Mouse (Mus musculus): Measurements from ENCODE around the gene Crnkl1.
"Not testable (repeated sequence)": the region's sequence is repeated elsewhere in the genome, so short reads cannot be mapped to it uniquely, and the experiment has no call there.

Crnkl1 gene

DNA sequence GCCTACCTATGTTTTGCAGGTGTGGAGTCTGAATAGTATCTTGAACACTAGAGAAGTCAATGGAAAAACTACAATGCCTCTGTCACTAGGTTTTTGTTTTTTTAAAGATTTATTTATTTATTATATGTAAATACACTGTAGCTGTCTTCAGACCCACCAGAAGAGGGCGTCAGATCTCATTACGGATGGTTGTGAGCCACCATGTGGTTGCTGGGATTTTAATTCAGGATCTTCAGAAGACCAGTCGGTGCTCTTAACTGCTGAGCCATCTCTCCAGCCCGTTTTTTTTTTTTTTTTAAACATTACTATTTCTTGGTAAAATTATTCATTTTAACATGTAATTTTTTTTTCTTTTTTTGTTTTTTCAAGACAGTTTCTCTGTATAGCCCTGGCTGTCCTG, 28.9 kb downstream of the Crnkl1 start:
- DNase-seq: not testable (repeated sequence)

- DNase-seq: no peak
These were observed 29.7 kb downstream of the Crnkl1 start for GRCm38 (mm10) chr2:145905156-145905555.

- DNase-seq: no peak
These were observed 30.7 kb downstream of the Crnkl1 start for GRCm38 (mm10) chr2:145903983-145904616.

DNA sequence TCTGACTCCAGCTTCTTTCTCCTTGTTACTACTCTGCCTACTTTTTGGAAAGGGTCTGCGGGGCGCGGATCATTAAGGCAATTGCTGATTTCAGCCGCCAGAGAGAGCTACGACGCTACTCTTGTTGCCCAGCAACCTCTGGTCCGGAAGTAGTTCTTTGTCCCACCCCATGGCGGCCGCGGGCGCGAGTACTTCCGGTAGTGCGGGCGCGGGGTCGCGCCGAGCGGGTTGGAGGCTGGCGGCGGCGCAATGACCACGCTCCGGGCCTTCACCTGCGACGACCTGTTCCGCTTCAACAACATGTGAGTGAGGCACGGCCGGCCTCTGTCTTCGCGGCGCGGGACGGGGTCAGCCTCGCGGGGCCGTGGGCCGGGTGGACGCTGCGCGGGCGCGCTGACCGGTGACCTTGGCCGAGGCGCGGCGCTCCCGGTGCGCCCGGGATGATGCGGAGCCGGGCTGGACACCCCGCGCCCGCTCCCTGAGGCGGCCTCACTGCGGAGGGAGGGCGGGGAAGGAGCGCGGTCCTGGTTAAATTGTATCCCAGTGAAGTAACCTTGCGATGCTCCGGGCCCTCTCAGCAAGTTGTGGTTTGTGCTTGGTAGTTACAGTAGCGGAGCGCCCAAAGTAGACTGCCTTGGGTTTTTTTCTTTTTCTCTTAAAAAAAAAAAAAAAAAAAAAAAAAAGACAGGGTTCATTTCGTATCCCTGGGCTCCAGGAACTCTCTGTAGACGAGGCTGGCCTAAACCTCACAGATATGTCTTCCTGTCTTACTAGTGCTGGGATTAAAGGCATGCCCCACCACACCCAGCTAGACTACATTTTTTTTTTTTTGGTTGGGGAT, 31.5 kb downstream of the Crnkl1 start:
- peak; percentile 94 to 95 for DNase-seq

GRCm38 (mm10) chr2:145901861-145902260, 33.0 kb downstream of the Crnkl1 start, which contains the start of gene Naa20:
Gene Naa20, plus strand, starts transcription at chr2:145902099.
- DNase-seq: no peak

- DNase-seq: not testable (repeated sequence)
These were observed 34.5 kb downstream of the Crnkl1 start for GRCm38 (mm10) chr2:145900318-145900717.

DNA sequence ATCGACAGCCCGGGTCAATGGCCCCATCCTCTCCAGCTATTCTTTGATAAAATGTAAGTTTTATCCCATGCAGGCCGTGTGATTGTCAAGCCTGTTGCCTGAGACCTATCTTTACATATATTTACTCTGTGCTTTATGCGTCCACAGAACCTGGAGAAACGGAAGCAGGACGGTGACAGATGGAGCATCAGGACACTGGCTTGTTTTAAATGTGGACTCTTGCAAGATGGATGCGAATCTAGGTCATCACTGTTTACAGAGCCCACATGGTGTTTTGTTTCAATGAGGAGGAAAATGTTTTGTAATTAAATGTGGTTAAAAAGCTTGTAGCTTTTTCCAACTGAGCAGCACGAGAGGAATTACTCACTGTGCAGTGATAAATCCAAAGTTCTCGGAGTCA, 36.7 kb downstream of the Crnkl1 start:
- peak; percentile 36 to 50 for DNase-seq

- DNase-seq: no peak
These were observed 41.1 kb downstream of the Crnkl1 start for GRCm38 (mm10) chr2:145893756-145894155.

DNA sequence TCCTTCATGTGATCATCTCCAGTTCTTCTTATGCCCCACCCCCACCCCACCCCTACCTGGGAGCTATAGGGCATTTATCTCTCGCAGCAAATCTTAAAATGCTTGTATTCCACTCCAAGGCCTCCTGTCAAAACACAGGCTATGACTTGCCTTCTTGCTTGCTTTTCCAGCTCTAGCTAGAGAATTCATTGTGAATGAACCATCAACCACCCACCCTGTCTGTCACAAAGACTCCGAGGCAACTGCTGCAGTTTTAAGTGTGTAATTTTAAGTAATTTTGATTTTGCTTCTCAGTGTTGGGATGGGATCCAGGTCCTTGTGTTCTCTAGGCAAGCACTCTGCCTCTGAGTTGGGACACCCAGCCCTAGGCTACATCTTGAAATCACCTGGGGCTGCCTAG, 44.2 kb downstream of the Crnkl1 start:
- no peak for DNase-seq

DNA sequence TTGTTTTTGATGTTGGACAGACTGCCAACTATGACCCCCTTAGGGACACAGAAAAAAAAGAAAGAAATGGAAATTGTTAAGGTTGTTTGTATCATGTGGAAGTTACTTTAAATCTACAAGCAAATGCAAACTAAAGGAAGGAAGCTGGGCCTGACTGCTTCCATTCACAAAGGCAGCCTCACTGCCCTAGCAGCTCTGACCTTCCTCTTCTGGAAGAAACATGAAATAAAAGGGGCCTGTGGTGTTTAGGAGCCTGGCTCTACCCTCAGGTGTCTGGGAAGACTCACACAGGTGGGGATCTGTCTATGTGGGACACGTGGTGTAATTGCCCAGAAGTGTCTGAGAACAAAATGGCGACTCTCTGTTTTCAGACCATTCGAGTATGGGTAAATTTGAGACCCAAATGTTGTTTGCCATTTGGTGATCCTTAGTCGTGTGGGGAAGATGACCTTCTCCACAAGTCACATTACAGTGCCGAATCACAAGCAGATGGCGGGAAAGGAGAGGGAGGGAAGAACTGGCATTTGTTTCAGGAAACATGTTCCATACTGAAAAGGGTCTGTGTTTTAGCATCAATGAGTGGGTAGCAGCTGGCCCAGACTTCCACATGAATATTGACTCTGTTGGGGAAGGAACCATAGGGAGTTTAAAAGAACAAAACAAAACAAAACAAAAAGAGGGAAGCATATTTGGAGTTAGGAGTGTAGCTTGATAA, 45.9 kb downstream of the Crnkl1 start:
- no peak for DNase-seq

DNA sequence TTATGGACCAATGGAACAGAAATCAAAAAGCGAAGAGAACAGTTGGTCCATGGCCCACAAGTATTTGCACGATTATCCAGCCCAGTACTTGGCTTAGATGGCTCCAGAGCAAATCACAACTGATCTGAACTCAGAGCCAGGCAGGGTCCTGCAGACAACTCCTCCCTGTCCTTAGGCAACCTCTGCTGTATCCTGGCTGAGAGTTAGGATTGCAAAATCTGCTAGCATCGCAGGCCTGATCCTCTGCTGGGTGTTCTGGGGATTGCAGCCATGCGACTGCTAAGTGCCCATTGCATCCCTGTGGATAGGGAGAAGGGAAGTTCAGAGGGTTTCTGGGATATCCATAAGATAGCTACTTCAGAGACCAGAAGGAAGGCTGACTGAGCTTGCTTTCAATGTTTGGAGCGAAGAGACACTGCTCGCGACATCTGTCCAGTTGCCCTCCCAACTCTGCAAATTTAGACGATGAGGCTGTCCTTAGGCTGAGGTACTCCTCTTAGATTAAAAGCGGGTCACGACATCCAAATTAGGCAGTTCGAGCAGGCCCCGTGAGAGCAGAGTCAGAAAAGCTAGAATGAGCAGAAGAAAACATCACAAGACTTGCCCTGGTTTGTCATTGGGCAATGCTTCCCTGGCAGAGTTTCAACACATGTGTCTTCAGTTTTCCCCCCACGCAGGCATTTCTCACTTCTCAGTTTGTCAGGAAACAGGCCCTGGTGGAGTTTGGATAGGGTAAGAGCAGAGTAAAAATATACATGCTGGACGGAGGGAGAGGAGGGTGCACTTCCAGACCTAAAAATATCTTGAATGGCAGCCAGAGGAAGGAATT, 46.7 kb downstream of the Crnkl1 start:
- DNase-seq: peak in 1 of 2 experiments; percentile 26

- DNase-seq: no peak
These were observed 49.7 kb downstream of the Crnkl1 start for GRCm38 (mm10) chr2:145884913-145885785.

GRCm38 (mm10) chr2:145884036-145884912, 50.5 kb downstream of the Crnkl1 start:
- no peak for DNase-seq

GRCm38 (mm10) chr2:145882398-145882797, 52.4 kb downstream of the Crnkl1 start:
- DNase-seq: no peak

DNA sequence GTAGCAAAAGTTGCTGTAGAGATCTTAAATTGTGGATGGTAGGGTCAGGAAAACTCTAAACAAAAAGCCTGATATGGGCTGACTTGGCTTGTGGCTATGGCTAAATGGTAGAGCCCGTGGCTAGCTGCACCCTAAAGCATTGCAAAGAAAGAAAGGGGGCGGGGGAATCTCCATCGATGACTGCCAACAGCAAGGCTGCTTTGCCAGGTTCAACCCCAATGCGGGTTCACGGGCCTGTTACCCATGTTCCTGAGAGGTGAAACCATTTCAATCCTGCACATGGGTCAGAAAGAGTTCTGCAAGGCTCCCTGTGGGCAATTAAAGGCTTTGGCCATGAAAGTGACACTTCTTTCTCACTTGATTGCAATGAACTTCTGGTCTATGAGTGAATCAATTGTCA, 52.9 kb downstream of the Crnkl1 start:
- DNase-seq: no peak

GRCm38 (mm10) chr2:145880887-145881747, 53.7 kb downstream of the Crnkl1 start:
- DNase-seq: no peak

DNA sequence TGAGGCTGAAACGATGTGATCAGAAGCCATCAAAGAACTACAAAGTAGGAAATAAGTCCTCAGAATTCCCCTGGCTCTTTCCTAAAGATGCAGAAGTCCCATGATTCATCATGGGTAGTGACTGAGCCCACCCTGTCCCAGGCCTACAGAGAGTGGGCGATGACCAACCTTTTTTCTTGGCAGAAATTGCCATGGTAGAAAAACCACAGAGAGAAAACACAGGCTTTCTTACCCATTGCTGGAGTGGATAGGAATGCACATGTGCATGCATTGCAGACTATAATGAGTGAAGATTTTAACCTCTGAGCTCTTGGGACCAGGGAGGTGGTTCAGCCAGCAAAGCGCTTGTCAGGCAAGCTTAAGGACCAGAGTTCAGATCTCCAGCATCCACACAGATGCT, 57.6 kb downstream of the Crnkl1 start:
- no peak for DNase-seq

DNA sequence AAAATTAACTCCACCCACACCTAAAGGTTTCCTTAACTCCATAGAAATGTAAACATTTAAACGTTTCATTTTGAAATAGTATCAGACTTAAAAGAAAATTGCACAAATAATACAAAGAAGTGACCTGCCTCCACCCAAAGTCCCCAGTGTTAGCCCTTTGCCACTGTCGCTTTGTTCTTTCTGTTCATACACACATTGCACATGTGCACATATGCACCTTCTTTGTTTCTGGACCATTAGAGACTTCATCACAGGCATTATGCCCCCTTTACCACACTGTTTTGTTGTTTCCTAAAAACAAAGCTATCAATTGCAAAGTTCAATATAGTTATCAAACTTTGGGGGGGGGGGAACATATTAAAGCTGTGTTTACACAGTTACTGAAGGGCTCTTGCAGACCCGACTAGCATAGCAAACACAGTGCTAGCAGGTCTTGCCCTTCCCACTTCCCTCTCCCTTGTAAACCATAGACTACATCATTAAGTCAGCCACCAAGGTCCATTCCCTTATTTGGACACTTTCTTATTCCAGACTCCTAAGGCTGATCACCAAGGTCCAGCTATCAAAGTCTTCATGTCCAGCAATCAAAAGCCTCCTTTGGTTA, 59.8 kb downstream of the Crnkl1 start:
- no peak for DNase-seq

DNA sequence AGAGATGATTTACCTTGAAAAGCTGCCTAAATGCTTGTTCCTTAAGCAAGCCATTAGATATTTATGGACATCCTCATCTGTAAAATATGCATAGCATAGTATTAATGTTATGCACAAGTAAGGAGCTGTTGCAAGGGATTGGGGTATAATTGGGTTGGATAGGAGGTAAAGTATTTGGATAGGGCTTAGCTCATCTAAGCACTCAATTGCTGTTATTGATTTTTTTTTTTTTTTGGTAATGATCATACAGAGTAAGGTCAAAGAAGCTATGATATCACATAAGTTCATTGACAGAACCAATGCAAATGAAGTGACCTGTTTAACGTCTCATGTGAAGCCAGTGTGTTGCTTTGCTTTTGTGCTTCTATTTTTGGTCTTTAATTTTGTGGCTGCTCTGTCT, 60.9 kb downstream of the Crnkl1 start:
- DNase-seq: no peak

Measured in cerebellum, postnatal 14 days (tissue).